Mouse (Mus musculus) retina, postnatal 1 day (tissue): ENCODE measurements around the gene Rasal2.

Experiments
- DNase-seq: peaks from one replicate; pipeline ENCODE4 v3.0.0-alpha.2; 2012

The Rasal2 gene

DNA sequence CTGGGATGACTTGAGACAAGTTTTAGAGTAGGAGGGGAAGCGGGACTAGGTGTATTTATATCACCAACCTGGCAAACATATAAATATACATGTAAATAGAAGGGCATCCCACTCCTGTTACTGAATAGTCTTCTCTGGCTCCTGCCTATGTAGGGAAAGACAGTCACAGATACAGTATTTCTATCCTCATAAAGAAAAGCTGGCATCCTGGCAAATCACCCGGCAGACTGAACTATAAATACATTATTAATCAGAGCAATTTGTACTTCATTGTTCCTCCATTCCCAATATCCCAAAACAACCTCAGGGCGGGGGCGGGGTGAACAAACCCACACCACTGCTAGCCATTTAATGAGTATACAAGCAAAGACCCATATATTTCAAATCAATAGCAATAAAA is 26.7 kb upstream of the Rasal2 start:
- DNase-seq = no peak

DNA sequence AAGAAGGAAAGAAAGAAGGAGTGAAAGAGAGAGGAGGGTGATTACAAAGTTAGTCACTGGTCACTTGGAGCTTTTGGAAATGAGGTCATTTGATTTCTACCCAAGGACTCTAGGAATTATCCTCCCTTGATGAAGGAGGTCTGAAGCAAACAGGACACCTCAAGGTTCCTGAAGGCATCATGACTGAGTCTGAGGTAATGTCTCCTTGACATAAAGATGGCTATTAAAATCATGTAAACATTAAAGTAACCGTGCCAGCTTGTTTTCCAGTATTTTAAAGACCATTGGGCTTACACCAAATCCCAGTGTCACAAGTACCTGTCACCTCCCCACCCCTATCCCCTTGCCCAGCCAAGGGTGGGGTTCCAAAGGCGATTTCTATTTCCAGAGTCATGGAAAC is 25.9 kb upstream of the Rasal2 start:
- DNase-seq = no peak

DNA sequence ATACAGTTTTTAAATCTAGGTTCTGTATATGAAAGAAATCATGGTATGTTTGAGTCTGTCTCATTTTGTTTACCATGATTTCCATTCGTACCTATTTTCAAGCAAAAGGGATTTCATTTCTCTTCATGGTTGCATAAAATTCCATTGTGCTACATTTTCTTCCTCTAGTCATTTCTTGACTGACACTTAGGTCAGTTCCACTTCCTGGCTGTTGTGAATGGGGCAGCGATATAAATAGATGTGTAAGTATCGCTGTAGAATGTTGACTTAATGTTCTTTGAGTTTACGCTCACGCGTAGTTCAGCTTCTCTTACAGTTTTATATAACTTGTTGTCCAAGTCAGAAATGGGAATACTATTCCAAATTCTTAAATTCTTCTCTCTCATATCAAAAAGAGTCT is 23.5 kb upstream of the Rasal2 start:
- no peak for DNase-seq

- no peak for DNase-seq
These were observed 22.0 kb upstream of the Rasal2 start for GRCm38 (mm10) chr1:157434404-157434803.

DNA sequence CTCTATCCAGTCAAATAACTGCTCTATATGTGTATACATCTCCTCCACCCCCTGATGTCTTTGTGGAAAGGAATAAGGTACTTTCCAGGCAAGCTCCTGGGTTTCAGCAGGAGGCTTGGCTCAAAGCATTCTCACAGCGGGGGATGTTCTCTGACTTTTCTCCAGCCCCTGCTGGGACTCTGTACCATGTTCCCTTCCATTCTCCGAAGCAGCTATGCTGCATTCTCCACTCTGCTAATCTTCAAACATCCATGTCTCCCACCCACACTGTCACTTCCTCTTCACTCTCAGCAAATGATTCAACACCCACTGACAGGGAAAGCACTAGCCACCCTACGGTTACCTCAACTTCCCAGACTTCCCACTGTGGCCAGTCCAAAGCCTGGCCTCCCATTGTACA is 20.9 kb upstream of the Rasal2 start:
- no peak for DNase-seq

DNA sequence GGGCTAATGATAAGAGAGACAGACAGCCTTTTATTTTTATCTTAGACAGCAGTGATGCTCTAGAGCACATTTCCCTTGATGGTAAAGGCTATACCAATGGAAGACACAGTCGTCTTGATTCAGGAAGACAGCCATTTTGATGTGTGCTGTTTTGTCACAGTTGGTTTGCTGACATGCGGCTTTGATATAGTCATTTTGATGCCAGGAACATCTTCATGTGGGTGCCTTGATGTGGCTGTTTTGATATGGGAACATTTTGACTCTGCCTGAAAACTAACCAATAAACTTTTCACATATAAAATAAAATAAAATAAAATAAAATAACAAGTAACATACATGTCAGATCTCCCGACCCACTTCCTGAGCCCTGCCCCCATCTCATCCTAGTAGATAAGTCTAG is 16.0 kb upstream of the Rasal2 start:
- DNase-seq = no peak

GRCm38 (mm10) chr1:157427604-157428003 is 15.2 kb upstream of the Rasal2 start:
- no peak for DNase-seq

DNA sequence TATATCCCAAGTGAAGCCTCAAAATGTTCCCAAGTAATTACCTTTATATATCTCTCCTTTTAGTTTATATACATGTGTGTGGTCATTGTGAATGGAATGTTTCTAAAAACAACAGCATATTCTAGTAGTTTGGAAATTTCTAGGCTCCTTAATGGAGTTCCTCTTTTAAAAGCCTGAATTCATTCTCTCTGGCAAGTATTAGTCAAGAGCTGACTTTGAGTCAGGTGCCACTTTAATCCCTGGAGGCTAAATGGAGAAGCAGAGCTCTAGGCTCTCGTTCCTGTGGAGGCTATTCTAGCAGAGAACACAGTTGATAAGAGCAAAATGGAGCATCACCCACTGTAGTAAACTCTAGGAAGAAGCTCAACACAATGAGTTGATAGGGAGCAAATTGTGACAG is 14.5 kb upstream of the Rasal2 start:
- no peak for DNase-seq

DNA sequence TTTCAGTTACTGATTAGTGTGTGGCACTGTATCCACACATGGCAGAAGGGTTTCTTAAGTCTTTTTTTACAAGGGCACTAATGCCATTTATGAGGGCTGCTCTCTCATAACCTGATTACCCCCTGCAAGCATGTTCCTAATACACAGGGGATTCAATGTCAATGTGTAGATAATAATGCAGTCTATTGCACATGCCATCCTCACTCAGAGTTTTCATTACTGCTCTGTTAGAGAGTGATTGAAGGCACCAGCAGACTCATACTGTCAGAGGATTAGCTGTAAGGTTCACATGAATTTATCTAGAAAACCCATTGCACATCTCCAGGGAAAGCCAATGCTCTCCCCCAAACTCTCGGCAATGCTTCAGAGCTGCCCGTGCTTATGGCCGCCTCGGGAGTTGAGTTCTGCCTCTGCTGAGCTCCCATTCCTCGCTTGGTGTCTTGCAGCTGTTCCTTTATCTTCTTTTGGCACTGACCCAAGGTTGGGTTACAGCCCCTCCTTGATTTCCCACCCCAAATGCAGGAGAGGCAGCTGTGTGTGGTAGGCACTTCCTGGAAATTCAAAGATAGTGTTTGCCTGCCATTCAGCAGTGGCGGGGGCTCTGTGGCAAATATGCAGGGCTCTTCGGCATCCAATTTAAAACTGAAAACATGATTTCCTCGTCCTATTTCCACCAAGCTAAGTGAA is 13.5 kb upstream of the Rasal2 start:
- peak; percentile 89 for DNase-seq

GRCm38 (mm10) chr1:157417861-157418260 is 5.5 kb upstream of the Rasal2 start:
- DNase-seq = no peak

DNA sequence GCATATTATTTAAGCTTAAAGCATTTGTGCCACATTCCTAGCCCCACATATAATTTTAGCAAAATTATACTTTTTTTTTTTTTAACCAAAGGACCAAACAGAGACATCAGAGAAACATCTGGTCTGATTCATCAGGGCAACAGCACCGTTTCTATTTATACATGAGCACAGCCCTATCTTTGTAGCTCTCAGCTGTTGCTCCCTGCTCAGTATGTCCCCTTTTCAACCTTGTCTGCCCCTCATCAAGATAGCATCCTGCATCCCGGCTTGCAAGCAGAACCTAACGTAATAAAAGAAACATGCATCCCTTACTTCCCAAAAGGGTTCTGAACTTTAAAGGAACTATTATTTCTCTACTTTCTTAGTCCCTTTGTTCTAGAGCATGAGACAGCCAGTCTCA is 5.0 kb upstream of the Rasal2 start:
- DNase-seq = no peak

- no peak for DNase-seq
These were observed 4.2 kb upstream of the Rasal2 start for GRCm38 (mm10) chr1:157416628-157417027.

GRCm38 (mm10) chr1:157415771-157416170 is 3.4 kb upstream of the Rasal2 start:
- no peak for DNase-seq

DNA sequence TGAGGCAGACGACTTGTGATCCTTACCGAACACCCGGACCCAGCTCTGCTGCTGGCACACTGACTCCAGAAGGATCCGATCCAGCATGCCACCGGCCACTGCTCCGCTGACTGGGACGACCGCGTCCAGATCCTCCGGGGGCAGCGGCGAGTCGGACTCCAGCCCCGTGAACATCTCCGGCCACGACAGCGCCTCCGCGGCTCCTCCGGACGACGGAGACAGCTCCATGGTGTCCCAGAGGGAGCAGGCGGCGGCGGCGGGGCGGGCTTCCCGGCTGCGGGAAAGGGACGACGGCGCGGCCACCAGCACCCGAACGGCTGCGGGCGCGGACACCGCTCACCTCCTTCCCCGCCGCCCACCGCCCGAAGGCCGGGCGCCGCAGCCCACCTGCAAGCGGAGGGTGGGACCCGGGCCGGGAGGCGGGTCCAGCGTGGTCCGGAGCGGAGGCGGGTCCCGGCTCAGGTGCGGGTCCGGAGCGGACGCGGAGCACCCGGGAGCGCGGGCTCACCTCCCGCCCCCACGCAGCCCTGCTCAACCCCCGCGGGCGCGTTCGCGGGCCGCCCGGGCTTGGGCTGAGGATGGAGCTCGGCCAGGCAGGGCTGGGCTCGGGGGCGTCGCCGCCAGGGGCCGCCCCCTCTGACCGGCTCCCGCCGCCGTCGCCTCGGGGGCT is 549 bp downstream of the Rasal2 start:
- peak; percentile 80 for DNase-seq

DNA sequence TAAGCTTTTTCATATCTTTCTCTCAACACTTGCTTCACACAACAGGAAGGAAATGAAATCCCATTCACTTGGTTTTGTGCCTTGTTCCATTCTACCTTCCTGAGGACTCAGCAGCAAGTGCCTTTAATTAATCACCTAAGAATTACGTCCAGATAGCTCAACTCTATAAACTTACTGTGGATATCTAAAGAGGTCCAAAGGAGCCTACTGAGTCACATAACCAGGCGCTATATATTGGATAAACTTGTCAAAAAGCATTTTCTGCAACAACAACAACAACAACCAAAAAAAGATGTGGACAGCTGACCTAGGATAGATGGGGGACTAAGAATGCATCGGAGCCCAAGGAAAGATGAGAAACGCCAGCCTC is 1.1 kb downstream of the Rasal2 start:
- DNase-seq = no peak

DNA sequence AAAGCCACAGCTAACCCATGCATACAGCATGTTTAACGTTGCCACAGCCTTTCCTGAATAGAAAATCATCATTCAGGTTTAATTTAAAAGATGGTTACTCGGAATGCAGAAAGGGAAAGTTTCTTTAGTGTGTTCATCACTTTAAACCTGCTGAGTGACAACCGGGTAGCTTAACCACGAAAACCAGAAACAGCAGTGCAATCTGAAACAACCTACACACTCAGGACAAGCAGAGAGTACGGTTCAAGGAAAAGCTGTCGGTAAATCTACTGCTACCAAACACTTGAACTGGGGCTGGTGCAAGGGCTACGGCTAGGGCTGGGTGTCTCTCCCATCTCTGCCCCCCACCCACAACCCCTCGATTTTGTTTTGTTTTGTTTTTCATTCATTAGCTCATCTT is 1.5 kb downstream of the Rasal2 start:
- no peak for DNase-seq

- DNase-seq = no peak
These were observed 2.7 kb downstream of the Rasal2 start for GRCm38 (mm10) chr1:157409648-157410047.

- peak; percentile 19 for DNase-seq
These were observed 24.4 kb downstream of the Rasal2 start for GRCm38 (mm10) chr1:157388027-157388426.

DNA sequence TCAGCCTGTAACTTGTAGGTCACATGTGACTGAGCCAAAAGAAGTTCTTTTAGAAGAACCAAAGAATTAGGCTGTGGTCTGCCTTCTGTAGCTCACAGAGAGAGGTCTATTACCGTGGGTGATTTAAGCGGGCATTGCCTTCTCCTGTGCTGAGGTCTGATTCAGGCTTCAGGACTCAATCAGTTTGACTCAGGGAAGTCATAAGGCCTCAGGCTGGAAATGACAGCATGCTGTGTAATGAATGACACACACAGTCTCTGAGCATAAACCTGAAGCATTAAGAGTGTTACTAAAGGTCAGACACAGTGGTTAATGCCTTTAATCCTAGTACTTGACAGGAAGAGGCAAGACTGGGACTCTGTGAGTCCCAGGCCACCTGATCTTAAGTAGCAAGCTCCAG is 31.7 kb downstream of the Rasal2 start:
- DNase-seq = peak; percentile 32

GRCm38 (mm10) chr1:157370397-157370796 is 42.0 kb downstream of the Rasal2 start:
- DNase-seq = no peak

- DNase-seq = no peak
These were observed 44.1 kb downstream of the Rasal2 start for GRCm38 (mm10) chr1:157368316-157368715.

DNA sequence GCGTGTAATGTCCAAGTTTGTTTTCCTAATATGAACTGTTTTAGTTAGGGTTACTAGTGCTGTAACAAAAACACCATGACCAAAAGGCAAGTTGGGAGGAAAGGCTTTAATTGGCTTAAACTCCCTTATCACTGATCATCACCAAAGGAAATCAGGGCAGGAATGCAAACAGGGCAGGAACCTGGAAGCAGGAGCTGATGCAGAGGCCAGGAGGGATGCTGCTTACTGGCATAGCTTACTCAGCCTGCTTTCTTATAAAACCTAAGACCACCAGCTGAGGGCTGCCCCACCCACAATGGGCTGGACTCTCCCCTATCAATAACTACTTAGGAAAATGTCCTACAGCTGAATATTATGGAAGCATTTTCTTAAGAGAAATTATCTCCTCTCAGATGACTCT is 65.7 kb downstream of the Rasal2 start:
- no peak for DNase-seq

- DNase-seq = no peak
These were observed 68.9 kb downstream of the Rasal2 start for GRCm38 (mm10) chr1:157343519-157343918.

DNA sequence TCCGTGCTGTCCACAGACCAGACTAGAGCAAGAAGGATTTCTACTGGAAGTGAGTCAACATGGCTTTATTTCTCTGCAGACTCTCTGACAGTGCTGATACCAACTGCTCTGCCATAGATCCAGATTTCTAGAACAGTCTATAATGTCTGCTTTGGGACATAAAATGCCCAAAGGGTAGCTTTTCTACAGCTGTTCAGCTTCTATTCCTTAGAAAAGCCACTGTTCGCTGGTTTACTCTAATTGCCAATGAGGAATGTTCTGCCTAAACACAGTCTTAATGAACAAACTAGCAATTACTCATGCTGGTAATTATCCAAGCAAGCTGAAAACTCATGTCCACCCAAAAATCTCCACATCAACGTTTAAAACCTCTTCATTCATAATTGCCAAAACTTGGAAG is 77.6 kb downstream of the Rasal2 start:
- peak; percentile 27 for DNase-seq

GRCm38 (mm10) chr1:157328068-157328467 is 84.3 kb downstream of the Rasal2 start:
- DNase-seq = no peak
